Mouse (Mus musculus): ENCODE results near the gene Lpp.

The Lpp gene

DNA sequence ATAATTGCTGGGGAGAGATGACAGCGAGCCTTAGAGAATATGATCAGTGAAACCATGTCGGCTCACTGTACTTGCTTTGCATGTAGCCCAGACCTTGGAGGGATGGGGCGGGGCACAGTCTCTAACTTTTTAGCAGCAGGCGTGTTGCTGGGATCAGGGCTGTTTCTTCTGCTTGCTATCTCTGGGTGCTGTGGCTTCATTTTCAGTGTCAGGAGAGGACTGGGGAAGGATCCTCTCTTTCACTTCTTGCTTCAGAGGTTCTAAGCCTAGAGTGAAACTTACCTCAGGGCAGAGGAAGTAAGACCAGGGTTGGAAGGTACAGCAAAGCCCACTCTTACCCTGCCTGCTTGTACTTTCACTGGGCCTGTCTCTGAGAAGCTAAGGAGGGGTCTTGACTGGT lies 210.0 kb downstream of the Lpp start:
- ChIA-PET POLR2A (no interaction called here), CTCF (no interaction called here)

- CTCF ChIA-PET = no interaction called here
- POLR2A ChIA-PET = no interaction called here
These were observed 214.7 kb downstream of the Lpp start for GRCm38 (mm10) chr16:24607896-24608457.

DNA sequence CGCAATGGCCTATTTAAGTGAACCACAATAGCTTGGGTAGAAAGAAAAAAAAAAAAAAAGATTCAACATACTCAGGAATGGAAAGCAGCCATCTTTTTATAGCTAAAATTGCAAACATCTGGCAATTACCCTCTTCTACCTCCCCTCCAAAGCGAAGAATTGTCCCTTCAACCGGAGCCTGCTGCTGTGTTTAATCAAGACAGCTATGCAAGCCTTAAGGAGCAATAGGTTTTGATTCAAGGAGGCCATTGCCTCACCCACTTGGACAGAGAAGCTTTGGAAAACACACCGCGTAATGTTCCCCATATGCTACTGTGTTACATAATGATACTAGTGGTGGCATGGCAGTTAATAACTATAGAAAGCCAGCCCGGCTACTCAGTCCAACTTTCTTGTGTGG lies 226.2 kb downstream of the Lpp start:
- ChIA-PET POLR2A (no interaction called here), CTCF (no interaction called here)

GRCm38 (mm10) chr16:24620021-24620420 lies 226.7 kb downstream of the Lpp start:
- POLR2A ChIA-PET = no interaction called here
- CTCF ChIA-PET = no interaction called here

DNA sequence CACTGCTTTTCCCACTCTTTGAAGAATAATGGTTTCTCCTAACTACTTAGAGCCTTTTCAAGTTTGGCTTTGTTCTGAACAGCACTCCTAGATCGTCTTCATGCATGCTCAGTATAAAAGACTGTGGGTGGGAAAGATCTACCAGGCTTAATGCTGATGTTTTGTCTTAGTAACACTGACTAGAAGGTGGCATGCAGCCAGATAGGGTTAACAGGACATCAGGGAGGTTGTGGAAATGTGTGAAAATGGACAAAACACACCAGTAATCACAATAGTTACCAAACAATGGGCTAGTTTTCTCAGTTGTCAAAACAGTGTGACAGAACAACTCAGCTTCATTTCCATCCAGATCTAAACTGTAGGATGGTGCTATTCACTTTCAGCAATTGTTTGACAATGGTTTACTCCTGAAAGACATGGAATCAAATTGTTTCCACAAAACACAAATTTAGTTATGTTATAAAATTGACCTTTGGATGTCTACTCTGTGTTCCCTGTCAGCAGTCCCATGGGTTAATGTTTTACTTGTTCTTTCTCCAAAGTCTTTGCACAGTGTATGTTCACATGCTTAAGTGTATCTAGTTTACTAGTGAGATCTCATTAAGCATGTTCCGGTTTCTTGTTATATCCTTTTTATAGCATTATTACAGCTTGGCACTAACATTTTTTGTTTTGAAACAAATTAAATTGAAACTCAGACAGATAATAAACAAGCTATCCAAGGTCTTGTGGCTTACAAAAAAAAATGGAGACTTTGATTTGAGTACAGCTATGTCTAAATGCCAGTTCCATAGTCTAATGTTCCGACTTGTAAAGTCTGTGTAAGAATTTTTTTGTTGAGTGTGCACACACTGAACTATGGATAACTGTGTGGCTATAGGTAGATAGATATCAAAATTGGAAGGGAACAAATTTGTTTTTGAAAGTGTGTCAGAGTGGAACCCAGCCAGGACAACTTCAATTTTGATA lies 229.2 kb downstream of the Lpp start:
- CTCF ChIA-PET = interaction anchor here in 1 of 4 experiments (1.0 kb wide), 1 partner anchor 8 kb away, joined by 3 read pairs; no protein-coding TSS in a partner anchor
- POLR2A ChIA-PET = interaction anchor here in 1 of 4 experiments (0.6 kb wide), 1 partner anchor 118 kb away, joined by 3 read pairs; no protein-coding TSS in a partner anchor

GRCm38 (mm10) chr16:24624335-24624734 lies 231.0 kb downstream of the Lpp start:
- CTCF ChIA-PET = no interaction called here

DNA sequence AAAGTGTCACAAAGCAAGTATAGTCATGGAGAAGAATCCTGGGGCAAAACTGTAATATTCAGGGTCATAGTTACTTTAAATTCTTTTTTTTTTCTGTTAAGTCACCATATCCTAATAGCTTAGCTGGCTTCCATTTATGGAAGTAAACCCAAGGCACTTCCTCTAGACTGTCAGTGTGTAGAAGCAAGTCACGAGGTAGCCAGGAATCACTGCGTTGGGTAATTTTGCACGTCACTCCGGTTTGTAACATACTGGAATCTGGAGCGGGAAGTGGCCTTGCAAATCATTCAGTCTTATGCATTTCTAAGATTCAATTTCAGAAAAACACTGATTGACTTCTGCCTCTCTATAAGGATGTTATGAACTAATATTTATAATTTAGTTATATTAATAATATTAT lies 232.3 kb downstream of the Lpp start:
- ChIA-PET CTCF (no interaction called here), POLR2A (no interaction called here)

More at GRCm38 (mm10) chr16:24624335-24624734, 231.0 kb downstream of the Lpp start:
- POLR2A ChIA-PET = no interaction called here

DNA sequence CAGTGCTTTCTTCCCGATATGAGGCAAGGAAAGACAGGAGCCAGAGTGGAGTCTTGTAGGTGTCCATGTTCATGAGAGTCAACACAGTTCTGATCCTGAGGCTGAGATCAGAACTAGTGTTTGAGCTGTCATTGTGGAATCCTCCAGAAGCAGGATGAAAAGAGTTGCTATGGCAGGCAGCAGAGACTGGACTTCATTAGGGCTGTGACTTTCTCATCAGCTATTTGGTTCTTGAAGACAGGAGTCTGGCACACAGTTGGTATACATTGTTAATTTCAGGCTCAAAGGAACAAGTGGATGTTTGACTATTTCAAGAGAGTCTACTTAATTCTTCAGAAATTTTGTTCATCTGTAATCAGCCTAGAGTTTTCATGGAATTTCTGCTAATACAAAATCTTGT lies 235.5 kb downstream of the Lpp start:
- POLR2A ChIA-PET = no interaction called here
- CTCF ChIA-PET = no interaction called here

DNA sequence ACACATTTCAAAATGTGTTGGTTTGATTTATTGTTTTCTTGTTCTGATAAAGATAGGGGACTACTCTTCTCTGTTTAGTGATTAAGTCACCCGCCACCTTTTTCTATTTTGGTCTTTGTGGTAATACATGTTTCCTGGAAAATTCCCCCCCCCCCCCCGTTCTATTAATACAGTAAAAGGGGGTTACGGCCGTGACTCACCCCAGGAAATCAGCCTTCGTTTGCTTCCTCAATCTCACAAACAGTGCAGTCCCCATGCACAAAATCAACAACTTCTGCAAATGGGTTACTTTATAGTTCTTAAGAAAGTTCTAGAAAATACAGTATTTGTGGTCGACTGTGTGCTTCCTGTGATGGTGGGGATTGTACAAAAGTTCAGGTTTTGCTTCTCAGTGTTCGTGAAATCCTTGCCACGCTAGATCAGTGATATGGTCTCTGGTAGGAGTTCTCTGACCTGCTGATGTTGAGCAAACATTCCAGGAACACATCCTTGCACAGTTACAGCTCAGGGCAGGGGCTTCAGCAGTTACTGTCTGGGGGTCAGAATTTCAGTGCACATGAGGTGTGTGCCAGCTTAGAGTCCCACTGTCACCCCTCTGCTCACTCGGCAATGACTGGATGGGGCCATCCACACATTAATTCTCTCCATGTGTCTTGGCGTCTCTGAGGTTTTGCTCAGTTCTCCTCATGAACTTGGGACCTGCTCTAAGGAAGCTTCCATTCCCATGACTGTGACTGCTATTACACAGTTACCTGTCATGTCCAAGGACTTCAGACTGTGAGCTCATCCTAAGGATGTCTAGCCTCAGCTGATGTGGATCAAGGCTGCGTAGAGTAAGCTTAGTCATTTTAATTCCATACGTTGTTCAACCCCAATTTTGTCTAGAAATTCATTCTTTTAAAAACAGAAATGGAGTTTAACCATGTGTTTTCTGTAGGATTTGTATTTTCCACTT lies 236.2 kb downstream of the Lpp start:
- POLR2A ChIA-PET = no interaction called here
- CTCF ChIA-PET = no interaction called here

DNA sequence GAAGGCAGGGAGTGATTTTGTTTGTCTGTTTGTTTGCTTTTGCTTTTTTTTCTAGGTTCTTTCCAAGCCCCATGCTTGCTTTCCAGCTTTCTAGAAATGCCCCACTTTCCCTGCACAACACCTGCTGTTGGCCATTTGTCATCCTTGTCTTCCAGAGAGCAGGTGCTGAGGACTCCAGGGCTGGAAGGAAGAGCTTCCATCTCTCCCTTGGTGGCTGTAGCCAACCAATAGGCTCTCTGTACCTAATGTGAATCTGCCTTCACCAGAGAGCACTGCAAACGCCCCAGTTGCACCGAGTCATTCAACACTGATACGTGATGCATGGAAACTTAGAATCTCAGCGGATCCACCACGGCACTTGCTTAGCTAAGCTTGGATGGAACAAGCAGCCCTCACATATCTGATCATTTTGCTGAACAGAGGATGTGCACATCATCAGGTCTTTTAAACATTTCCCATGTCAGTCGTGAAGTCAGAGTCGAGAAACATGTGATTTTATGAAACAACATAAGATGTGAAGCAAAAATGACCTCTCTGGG lies 242.1 kb downstream of the Lpp start:
- POLR2A ChIA-PET = interaction anchor here in 1 of 4 experiments (1.0 to 1.4 kb wide), 2 partner anchors 10 to 43 kb away, joined by 4 to 5 read pairs; no protein-coding TSS in a partner anchor
- CTCF ChIA-PET = no interaction called here

GRCm38 (mm10) chr16:24636894-24637293 lies 243.6 kb downstream of the Lpp start:
- POLR2A ChIA-PET = interaction anchor here in 1 of 4 experiments (1.4 kb wide), 1 partner anchor 9 kb away, joined by 4 read pairs; no protein-coding TSS in a partner anchor
- CTCF ChIA-PET = no interaction called here

DNA sequence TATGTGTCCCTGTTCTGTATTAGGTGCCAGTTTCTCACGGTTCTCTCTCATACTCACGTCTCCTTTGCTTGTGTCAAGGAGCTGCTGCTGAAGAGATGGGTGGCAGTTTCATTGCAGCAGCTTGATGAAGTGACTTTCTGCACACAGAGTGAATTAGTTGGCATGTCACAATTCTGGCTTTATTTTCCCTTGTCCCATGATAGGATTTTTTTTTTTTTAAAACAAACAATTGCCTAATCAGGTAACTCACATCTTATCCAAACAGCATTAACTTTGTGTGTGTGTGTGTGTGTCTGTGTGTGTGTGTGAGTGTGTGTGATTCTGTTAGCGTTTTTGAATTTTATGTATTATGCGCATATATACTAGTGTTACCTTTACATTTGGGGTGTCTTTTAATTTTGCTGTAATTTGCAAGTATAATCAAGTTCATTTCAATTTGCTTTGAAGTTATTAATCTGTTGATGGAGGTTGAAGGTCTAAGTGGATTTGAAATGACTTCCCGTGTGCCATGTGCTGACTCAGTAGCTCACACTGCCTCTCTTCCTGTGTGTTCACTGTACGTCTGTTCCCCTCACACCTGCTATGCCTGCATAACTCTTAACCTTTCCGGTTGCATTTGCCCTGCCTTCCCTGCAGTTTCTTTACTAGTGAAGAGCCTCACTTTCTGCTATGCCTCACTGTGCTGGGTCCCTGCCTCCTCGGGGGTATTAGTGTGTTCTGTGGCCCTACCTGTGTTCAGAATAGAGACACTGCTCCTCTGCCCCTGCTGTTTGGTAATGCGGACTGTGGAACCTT lies 247.9 kb downstream of the Lpp start:
- ChIA-PET CTCF (interaction anchor here in 1 of 4 experiments (1.0 kb wide), 1 partner anchor 8 kb away, joined by 3 read pairs; no protein-coding TSS in a partner anchor), POLR2A (interaction anchor here in 1 of 4 experiments (0.6 kb wide), 1 partner anchor 653 kb away, joined by 3 read pairs; the partner anchor contains the start of gene Gm37419)

DNA sequence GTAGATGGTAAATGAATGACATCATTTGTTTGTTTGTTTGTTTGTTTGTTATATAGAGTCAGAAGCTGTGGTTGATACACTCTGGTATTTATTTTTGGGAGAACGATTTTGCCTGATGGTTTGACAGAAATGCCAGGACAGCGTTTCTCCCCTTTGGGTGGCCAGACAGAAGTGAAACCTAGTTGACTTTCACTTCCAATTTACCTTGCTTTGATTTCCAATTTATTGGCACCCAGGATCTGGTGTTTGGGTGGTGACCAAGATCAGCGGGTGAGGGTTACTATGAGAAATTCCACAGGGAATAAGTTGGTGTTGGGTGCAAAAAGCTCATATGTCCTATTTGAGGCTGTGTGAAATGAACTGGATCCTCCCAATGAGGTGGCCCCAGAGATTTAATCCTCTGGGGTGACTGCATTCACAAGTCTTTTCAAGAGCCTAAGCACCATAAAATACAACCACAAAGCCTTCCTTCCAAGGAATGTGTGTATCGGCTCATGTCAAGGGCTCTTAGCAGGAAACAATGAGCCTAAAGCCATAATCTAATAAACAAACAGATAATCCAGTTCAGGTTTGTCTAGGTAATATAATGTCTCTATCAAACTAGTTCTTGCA lies 249.8 kb downstream of the Lpp start:
- ChIA-PET POLR2A (interaction anchor here in 1 of 4 experiments (0.5 kb wide), 1 partner anchor 655 kb away, joined by 3 read pairs; the partner anchor contains the start of genes Bcl6 and Gm37419), CTCF (interaction anchor here in 1 of 4 experiments (0.7 kb wide), 1 partner anchor 231 kb away, joined by 3 read pairs; no protein-coding TSS in a partner anchor)

GRCm38 (mm10) chr16:24644154-24644553 lies 250.8 kb downstream of the Lpp start:
- ChIA-PET POLR2A (interaction anchor here in 1 of 4 experiments (1.5 kb wide), 1 partner anchor 18 kb away, joined by 5 read pairs; no protein-coding TSS in a partner anchor), CTCF (no interaction called here)

DNA sequence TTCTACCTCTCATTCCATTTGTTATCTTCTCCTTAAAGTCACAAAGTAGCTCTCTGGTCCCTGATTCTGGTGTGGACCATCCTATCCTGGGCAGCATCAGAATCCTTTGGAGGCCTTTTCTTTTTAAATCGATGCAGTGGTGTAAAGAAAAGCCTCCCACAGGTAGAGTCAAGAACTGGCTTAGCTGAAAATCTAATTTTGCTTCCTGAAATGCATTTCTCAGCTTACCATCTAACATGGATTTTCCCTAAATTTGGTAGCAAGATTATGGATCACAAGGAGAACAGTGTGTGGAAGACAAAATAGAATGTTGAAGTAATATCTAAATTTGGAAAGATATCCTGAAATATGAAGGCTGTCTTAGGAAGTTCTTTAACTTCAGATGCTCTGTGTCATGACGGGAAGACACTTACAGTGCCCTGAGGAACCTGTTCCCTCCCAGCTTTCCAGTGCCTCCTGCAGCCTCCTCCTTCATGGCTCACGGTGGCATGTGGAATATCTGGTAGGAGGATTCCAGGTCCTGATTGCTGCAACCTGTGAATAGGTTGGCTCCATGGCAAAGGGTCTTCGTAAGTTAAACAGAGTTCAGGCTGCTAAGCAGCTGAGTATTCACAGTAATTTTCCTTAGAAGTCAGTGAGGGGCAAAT lies 251.6 kb downstream of the Lpp start:
- ChIA-PET CTCF (no interaction called here), POLR2A (interaction anchor here in 1 of 4 experiments (1.5 kb wide), 1 partner anchor 17 kb away, joined by 5 read pairs; no protein-coding TSS in a partner anchor)

DNA sequence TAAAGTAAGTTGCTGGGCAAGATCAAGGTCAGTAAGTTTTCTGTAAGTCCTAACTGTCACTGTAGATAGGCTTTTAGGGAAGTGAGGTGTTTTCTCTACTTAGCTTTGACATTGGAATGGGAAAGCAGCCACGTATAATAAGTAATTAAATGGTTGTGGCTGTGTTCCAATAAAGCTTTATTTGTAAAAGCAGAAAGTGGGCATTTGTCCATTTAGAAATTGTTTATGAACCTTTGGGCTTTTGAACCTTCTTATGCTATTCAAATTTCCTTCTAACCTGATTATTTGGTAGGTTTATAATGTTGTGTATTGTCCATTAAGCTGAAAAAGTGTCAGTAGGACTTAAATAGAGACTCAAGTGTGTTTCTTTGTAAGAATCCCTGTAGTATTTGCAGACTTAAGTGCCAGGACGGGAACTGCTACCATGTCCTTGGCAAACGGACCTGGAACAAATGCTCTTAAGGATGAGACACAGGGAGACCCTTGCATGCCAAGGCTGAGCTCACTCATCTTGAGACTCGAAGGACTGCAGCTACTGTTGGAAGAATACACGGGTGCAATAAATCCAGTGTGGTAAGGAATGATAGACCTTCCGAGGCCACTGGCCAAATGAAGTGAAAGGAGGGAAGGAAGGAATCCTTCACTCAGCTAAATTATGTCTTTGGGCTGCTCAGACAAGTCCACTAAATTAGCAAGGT lies 252.7 kb downstream of the Lpp start:
- ChIA-PET CTCF (interaction anchor here in 1 of 4 experiments (0.6 kb wide), 1 partner anchor 27 kb away, joined by 5 read pairs; no protein-coding TSS in a partner anchor), POLR2A (interaction anchor here in 1 of 4 experiments (1.1 kb wide), 1 partner anchor 10 kb away, joined by 4 read pairs; no protein-coding TSS in a partner anchor)

Measured in embryonic stem cell, embryonic (primary cell).